Mouse (Mus musculus): ENCODE data around the gene Gm48551.
A peak's percentile ranks its signal among the peaks of the same experiment; 100 is the strongest.

Gm48551 gene

DNA sequence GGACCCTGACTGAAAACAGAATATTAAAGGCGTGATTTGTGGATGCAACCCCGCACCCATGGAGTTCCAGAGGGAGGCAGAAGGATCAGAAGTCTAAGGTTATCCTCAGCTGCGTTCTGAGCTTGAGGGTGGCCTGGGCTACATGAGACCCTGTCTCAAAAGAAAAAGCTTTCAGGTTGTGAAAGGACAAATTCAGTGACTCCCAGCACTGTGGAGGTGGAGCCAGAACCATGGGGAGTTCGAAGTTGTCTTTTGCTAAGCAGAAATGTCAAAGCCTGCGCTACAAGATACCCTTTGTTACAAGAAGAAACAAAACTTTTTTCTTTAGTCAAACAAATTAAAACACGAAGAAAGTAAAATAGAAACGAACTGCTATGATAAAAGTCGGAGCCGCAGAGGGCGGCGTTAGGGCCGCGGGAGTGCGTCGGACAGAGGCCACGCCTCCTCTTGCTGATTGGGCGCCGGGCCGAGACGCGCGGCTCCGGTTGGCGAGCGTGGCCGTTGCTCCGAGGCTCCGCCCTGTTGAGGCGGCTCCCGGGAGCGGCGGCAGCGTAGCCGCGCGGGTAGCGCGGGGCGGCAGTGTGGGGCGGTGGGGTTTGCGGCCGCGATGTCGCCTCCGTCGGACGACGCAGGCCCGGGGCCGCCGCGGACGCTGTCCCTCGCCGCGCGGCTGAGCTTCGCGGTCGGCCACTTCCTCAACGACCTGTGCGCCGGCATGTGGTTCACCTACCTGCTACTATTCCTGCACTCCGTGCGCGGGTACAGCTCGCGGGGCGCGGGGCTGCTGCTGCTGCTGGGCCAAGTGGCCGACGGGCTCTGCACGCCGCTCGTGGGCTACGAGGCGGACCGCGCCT lies 27.0 kb upstream of the Gm48551 start, which contains the start of gene Mfsd12:
TSS of gene Mfsd12 (plus strand) at position 501 of the 854 bp plus-strand sequence.
- DNase-seq (ENCODE audit: low read depth) = peak; percentile 81

DNA sequence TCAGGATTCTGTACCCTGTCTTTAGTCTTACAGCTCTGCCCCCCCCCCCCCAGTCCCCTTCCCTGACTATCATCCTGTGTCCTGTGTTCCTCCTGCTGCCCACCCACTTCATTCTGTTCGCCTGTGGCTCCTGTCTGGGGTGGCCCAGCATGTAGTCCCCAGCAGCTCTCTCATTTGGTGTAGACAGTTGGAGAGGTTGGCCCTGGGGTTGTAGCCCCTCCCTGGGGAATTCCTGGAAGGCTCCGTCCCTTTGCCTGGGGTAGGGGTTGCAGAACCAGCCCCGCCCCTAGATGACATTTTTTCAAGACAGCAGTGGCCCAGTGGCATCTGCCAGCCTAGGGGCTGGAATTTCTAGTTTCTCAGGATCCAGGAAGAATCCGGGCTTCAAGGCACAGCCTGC lies 26.1 kb upstream of the Gm48551 start:
- DNase-seq (ENCODE audit: low read depth) = no peak

DNA sequence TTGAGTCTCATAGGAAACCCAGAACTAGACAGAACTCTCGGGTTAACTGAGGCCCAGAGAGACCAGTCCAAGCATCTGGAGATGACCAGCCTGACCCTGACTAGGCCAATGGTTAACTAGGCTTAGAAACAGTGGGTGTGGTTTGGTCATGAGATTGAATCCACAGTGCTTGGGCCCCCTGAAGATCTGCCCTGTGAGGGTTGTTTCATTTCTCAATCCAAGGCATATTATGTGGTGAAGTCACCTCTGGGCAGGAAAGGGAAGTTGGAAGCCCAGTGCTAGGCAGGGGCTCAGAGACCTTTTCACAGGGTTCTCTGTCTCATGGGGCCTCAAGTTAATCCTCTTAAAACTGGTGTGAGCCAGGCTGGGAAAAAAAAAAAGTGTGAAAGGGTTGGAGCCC lies 25.4 kb upstream of the Gm48551 start:
- DNase-seq (ENCODE audit: low read depth) = no peak

DNA sequence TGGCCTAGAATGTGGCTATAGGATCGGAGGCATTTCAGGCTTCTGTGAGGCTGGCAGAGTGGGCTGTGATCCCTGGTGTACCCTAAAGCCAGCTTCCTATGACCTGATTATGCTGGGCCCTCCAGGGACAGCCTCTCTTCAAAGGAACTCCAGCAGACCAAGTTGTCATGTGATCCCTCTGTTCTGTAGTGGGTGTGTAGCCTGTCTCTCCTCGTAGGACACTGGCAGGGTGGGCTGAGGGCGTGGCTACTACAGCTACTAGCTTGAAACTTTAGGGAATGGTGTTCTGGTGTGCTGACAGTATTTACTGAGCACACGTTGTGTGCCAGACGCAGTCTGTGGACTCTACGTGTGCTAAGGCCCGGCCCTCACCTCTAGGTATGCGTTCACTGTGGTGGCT lies 23.5 kb upstream of the Gm48551 start:
- DNase-seq (ENCODE audit: low read depth) = no peak

DNA sequence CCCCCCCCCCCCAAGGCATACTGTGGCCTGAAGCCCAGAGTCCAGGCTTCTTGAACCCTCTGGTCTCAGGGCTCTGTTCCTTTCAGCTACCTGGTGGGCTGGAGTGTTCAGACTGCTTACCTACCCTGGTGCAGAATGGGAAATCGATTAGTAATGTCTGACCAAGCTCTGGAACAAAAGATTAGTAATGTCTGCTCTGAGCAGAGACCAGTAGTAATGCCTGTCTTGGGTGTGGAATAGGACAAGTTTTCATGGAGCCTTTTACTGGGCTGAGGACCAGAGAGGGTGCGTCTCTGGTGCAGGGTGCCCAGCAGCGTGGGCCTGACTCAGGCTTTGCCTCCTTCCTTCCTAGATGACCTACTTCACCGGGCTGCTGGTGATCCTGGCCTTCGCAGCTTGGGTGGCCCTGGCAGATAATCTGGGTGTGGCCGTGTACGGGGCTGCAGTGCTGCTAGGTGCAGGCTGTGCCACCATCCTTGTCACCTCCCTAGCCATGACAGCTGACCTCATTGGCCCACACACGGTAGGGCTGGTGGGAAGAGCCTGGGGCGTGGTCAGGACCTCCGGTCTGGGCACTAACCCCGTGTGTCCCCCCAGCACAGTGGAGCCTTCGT lies 21.8 kb upstream of the Gm48551 start:
- no peak for DNase-seq (ENCODE audit: low read depth)

DNA sequence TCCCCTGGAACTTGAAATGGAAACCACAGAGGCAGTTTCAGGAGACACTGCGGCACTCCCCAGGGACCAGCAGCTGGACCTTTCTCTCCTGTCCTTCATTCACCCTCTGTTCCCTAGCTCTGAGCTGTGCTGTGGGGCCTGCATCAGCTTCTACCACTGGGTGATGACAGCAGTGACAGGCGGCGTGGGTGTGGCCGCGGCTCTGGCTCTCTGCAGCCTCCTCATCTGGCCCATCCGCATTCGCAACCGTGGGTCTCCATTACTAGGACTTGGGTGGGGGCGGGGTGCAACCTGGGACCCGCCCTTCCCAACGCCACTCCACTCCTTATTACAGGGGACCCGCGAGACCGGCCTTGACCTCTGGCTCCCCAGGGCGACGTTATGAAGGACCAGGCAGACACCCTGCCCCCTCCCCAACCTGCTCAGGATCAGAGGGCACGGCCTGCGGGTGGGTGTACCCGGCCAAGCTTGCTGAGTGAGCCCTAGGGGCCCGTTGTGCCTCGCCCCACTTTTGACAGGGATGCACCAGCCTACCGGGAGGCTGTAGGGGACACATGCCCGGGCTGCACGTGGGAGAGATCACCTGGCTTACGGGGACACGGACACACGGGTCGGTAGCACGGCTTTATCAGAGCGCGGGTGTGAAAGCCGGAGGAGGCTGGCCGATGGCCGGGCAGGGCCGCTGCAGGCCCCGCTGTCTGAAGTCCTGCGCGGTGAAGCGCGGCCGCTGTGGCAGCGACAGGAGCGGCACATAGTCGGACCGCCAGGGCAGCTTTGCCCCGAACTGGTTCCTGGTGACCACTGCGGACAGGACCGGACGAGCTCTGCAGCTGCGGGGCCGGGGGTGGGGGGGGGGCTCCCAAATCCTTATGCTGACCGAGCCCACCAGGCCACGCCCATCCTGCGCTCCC lies 20.6 kb upstream of the Gm48551 start:
- DNase-seq (ENCODE audit: low read depth) = no peak

DNA sequence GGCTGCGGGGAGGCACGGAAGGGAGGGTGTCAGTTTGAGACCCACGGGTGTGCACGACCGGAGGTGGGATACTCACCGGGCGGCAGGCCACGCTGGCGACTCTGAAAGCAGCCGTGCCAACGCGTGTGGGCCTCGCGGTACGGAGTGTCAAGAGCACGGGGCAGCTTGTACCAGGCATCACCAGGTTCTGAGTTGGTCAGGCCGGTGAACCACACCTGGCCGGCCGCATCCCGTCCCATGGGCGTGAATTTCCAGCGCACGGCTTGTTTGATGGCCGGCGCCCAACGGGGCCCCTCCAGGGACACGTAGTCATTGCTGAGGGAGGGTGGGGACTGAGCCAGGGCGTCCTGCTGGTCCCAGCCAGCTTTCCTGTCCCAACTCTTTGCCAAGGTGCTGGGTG lies 19.6 kb upstream of the Gm48551 start:
- no peak for DNase-seq (ENCODE audit: low read depth)

DNA sequence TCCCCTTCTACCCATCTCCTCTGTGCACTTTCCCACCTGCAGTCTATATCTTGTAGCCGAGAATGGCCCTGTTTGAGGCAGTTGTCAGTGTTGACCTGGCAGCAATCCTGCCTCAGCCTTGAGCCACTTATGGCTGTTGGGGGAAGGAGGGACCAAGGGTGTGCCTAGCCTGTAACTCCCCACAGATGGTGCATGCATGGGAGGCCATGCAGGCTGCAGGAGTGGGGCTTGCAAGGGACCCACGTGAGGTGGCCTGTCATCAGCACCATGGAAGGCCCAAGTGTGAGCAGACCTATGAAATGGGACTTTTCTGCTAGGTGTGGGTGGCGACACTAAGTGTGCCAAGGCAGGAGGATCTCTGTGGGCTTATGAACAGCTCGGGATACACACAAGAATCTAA lies 19.2 kb upstream of the Gm48551 start:
- DNase-seq (ENCODE audit: low read depth) = no peak

DNA sequence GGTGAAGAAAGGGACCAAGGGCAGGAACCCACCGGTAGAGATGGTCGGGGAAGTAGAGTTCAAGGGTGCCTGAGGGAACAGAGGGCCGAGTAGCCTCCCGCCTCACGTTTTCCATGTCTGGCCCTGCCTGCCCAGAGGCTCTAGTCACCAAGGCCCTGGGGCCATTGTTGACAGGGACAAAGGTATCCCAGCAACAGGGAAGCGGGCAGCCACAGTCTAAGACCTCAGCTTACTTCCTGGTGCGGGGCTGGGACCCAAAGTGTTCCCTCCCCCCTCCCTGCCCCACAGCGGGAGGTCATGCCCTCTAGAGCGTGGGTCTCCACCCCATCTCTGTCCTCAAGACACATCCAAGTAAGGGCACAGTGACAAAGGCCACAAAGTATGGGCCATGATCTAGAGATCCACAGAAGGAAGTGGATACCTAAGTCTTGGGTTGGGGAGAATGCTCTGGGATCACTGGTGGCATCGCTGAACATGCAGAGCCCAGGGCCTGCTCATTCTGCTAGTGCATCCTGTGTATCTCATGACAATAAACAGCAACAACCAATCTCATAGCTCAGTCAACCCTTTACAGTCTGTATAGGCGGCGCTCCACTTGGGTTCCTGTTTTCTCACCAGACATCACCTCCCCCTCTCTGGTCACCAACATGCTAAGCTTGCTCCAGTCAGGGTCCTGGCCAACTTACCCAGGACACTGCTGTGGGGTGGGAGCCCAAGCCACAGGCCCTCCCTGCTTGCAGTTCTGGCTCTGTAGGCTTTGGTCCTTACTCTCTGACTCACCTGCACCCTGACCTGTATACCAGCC lies 18.4 kb upstream of the Gm48551 start, which contains the start of gene 4930404N11Rik:
TSS of gene 4930404N11Rik (minus strand) at position 145 of the 805 bp plus-strand sequence.
- DNase-seq (ENCODE audit: low read depth) = no peak

DNA sequence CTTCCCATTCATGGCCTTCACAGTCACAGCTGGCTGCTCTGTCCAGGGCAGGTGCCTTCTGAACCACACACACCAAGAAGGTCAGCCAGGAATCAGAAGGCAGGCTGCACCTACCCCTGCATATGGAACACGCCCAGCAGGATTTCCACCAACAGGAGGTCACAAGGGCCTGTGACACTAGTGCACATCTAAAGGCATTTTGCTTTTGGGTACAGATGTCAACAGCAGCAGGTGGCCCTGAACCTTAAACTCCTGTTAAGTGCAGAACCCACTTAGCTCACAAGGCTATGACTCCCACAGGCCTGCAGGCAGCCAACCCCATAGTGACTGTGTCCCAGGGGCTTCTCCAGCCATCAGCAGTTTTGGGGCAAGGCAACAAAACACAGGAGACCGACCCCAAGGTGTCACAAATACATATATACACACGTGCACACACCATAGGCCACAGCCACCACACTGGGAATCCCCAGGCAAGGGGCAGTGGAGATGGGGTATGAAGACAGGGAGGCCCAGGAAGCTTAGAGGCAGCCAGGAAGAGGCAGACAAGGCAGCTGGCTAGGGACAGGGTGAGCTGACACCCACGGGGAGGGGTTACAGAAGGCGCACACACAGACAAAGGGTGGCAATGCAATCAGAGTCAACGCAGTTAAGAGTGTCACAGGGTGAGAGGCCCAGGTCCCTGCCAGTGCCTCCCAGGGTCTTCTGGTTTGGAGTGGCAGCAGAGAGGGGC lies 17.6 kb upstream of the Gm48551 start:
- no peak for DNase-seq (ENCODE audit: low read depth)

DNA sequence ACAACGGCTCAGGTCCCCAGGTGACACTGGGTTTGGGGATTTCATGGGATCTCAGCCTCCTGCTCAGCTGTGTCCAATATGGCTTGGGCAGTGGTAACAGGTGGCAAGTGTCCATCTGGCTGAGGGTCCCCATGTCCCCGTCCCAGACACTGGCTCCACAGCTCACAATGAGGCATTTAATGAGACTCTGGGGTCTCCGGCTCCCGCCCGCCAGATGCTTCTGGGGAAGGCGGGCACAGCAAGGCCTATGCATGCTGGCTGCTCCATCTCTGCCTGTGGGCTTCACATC lies 17.1 kb upstream of the Gm48551 start:
- no peak for DNase-seq (ENCODE audit: low read depth)

DNA sequence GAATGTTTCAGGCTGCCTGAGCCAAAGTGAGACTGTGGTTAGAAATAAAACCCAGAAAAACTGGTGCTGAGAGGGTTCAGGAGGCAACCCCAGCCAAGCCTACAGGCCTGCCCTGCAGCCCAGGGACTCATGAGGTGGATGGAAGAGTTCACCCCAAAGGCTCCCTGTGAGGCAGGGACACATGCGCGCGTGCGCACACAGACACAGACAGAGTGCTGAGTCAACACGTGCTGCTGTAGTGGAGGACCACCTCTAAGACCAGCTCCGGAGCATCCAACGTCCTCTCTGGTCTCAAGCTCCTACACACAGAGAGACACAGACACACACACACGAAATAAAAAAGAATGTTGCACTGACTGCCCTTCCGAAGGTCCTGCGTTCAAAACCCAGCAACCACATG lies 8.9 kb upstream of the Gm48551 start:
- no peak for DNase-seq (ENCODE audit: low read depth)

DNA sequence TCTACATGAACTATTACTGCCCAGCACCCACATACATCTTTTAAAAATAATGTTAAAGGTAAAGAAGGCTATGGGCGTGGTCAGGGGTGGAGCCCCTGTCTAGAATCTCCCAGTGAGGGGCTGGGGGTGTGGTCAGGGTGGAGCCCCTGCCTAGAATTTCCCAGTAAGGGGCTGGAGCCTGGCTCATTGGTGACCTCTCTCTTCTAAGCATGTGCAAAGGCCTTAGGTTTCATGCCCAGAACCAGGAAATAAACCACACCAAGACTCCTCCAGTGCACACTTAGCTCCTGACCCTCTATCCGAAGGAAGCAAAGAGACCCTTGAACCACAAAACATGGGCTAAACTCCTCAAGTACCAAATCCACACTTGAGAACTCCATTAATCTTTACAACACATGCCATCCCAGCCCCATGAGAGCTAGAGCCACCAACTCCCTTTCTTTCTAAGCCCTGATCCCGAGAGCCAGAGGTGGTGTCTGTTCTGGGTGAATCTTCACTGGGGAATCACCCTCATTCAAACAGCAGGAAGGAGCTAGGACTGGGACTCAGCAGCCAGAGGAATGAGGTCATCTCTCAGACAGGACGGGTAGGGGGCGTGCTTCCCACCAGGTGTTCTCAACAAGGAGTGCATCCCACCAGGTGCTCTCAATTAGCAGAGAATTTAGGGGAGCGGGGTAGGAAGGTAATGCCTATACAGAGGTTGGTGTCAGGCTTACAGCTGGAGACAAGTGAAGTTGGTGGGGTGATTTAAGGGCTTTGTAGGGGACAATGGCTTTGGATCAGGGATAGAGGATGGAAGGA lies 7.5 kb upstream of the Gm48551 start:
- no peak for DNase-seq (ENCODE audit: low read depth)

DNA sequence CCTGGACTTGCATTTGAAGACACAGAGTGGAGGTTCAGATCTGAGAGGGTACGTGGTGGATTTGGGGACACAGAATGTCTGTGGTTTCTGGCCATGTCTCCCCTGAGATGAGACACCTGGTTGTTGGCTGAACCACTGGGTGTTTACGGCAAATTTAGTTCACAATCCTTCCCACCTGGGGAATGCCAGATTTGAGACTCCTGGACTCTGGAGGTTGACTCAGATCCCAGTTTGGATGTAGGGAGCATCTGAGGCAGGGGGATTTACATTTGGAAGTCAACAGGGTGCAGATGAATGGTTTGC lies 7.0 kb upstream of the Gm48551 start:
- no peak for DNase-seq (ENCODE audit: low read depth)

DNA sequence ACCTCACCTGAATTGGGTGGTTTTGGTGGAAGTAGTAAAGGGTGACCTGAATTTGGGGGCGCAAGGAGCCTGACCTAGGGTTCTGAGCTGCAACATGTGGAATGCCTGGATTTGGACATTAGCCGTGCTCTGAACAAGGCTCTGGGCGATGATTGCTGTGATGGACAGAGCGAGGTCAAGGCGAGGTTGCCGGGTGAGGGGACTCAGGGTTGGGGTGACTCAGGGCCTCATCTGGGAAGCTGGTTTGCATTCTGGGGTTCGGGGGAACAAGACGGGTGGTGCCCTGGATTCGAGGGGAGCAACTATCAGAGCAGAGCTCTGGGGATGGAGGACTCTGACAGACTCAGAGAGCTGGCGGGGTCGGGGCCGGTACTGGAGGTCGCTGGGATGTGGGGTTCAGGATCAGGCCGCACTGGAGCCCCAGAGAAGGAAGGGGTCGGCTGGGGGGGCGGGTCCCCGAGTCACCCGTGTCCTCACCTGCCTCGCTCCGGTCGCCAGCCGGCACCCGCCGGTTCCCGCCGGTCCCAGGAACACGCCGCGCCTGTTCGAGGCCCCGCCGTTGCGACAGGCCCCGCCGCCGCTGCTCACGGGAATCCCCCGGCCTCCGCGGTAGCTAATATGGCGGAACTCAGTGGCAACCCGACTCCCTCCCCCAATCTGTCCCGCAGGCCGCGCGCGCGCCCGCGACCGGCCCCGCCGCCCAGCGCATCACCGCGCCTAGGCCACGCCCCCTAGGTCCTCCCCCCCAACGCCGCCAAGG lies 6.3 kb upstream of the Gm48551 start, which contains the start of gene Fzr1:
TSS of gene Fzr1 (minus strand) at position 724 of the 760 bp plus-strand sequence.
- no peak for DNase-seq (ENCODE audit: low read depth)

DNA sequence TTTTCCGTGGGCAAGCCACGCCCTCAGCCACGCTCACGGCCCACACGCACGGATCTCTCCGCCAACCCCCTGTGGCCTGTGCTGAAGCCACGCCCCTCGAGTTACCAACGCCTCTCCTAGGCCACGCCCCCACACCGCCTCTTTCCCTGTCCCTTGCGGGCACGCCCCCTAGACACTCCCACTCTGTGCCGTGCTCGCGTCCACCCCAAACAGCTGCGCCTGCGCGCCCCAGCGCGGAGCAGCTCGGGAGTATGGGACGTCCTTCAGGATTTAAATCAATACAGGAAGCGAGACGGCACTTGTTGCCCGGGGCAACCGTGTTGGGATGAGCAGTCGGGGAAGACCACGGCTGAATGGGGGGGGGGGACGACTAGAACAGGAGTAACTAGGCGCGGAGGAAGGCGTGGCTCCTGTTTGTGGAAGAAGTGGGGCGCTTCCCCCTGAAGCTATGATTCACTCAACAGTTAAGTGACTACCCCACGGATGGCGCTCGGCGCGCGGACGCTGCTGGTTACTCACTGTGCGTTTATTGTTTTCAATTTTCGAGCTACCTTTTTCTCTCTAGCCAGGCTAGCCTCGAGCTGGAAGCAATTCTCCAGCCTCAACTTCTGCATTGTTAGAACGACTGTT lies 5.6 kb upstream of the Gm48551 start:
- DNase-seq (ENCODE audit: low read depth) = peak; percentile 100

DNA sequence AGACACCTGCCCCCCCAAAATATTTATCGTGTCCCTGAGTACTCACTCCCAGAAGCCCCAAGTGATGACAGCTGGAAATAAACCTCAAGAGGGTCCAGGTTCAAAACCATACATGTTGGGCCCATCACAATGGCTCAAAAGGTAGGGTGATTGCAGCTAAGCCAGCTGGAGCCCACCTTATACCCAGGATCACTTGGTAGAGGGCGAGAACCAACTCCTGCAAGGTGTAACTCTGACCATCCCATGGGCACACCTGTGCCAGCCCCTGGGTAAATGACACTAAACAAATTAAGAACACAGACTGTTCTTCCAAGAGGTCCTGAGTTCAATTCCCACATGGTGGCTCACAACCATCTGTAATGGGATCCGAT lies 5.1 kb upstream of the Gm48551 start:
- DNase-seq (ENCODE audit: low read depth) = no peak

DNA sequence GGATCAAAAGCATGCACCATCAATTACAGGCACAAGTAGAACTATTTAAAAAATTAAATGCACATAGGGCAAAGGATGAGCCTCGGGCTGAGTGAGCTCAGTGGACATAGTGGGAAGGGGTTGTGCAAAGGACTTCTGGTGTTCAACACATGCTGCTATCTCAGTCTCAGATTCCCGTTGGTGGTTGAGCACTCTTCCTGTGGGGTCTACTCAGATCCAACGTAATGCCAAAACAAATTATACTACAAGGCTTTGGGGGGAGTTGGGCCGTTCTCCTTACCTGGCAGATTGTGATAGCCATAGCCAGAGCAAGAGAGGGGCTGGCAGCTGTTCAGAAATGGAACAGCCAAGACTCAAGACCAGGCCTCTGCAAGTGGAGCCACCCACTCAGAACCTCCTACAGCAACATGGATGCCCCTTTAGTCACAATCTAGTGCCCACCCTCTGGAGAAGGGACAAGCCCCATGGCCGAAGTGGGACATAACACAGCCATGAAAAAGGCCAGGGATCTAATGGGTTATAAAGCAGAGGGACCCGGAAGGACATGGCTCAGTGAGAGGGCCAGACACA lies 4.4 kb upstream of the Gm48551 start:
- no peak for DNase-seq (ENCODE audit: low read depth)

DNA sequence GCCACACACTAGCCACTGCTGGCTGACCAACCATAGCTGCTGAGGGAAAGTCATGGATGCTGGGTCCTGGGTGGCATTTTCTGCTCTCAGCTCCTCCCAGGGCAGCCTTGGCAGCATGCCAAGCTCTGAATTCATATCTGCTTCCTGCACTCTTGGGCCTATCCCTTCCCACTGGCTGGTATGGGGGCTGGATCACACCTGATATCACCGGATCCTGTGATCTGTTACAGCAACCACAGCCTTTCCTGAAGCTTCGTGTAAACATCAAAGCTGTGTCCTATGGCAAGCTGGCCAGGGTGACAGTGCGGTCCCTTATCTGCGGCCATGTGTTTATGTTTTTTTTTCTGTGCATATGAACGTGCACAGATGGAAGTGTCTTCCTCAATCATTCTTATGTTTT lies 2.2 kb upstream of the Gm48551 start:
- peak; percentile 85 for DNase-seq (ENCODE audit: low read depth)
